Mouse (Mus musculus): ENCODE measurements at regions not wholly inside any gene's neighbourhood (a gene's known extent, or its start where the extent isn't known, plus 50 kb on each side); places are given as distances from the start of the nearest gene placed in this dataset.

DNA sequence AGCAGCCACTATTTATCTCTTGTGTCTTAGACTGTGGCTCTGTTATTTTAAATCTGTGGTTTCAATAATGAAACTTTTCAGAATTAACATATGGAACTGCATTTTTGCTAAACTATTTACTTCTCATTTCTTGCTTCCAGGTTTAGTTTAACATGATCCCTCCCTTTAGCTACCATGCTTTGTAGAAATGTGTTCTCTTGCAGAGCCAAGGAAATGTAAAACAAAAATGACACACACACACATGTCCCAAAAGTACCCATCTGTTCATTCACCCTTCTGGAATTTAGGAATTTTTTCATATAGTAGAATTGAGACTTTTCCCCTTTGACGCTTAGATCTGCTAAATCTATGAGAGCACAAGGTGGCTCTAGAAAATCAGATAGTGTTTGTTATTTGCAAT, 734.0 kb downstream of the Inhba start:
- DNase-seq (ENCODE audit: low spot score): no peak
- no peaks in the 10 kb centered on the region for H3K27me3 ChIP-seq (replicated peaks; ENCODE audit: control insufficient read depth, insufficient read depth, low read length)
- no peak overlapping the region for H3K27ac ChIP-seq (replicated peaks; ENCODE audit: low read depth, low read length)
- ATAC-seq (ENCODE audit: low read depth): no peak
- no peak overlapping the region for H3K4me2 ChIP-seq (ENCODE audit: low read depth, low read length)
- no peaks in the 10 kb centered on the region for H3K4me1 ChIP-seq (ENCODE audit: control insufficient read depth, insufficient read depth, low read length)
- WGBS: 73% methylated on average over 1 of the region's 1 CpGs
- no peaks in the 10 kb centered on the region for H3K9me3 ChIP-seq (ENCODE audit: control insufficient read depth, low read length)
- no peak overlapping the region for H3K9ac ChIP-seq (ENCODE audit: low read depth, low read length)
- no peak overlapping the region for H3K4me3 ChIP-seq (ENCODE audit: low read depth, low read length)
- H3K36me3 ChIP-seq (ENCODE audit: control insufficient read depth, insufficient read depth, low read length): no peaks in the 10 kb centered on the region

DNA sequence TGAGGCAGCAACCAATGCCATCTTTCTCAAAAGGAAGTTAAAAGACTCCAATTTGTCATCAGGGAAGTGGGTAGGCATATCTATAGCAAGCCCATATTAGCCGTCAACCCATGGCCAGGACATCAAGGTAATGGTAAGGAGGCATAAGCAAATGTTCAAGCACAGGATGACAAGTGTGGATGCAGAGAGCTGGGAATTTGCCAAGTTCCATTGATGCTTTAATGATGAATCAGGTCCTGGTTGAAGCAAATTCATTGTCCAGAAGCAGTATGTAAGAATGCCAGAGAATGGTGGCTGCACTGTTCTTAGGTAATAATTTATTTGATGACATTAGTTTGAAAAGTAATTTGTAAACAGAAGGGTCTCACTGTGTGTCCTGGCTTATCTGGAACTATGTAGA, 734.8 kb downstream of the Inhba start:
- H3K4me2 ChIP-seq (ENCODE audit: low read depth, low read length): no peak overlapping the region
- no peaks in the 10 kb centered on the region for H3K36me3 ChIP-seq (ENCODE audit: control insufficient read depth, insufficient read depth, low read length)
- H3K27ac ChIP-seq (replicated peaks; ENCODE audit: low read depth, low read length): no peak overlapping the region
- H3K9ac ChIP-seq (ENCODE audit: low read depth, low read length): no peak overlapping the region
- H3K4me3 ChIP-seq (ENCODE audit: low read depth, low read length): no peak overlapping the region
- H3K4me1 ChIP-seq (ENCODE audit: control insufficient read depth, insufficient read depth, low read length): no peaks in the 10 kb centered on the region
- 94% methylated on average over 1 of the region's 1 CpGs for WGBS
- no peaks in the 10 kb centered on the region for H3K9me3 ChIP-seq (ENCODE audit: control insufficient read depth, low read length)
- no peaks in the 10 kb centered on the region for H3K27me3 ChIP-seq (replicated peaks; ENCODE audit: control insufficient read depth, insufficient read depth, low read length)
- ATAC-seq (ENCODE audit: low read depth) (no peak), DNase-seq (ENCODE audit: low spot score) (no peak)

DNA sequence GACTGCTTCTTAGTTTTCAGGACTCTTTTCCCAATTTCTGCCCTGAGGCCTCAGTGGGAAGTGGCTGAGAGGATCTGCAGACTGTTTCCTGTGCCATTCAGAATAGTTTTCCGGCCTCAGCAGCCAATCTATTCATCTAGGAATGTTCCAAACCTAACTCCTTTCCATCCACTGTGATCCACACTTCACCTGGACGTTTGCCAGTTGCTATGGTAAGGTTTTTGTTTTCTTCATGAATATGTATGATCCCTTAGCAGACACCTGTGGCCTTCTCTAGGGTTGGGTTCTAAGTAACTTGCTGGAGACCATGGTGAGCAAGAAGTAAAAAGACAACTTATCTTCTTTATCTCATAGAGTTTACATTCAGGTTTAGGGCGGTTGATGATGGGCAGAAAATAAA, 744.6 kb downstream of the Inhba start:
- no peaks in the 10 kb centered on the region for H3K9me3 ChIP-seq (ENCODE audit: control insufficient read depth, low read length)
- 46% methylated on average over 3 of the region's 3 CpGs for WGBS
- no peaks in the 10 kb centered on the region for H3K36me3 ChIP-seq (ENCODE audit: control insufficient read depth, insufficient read depth, low read length)
- DNase-seq (ENCODE audit: low spot score): peak; percentile 46
- no peak overlapping the region for H3K27ac ChIP-seq (replicated peaks; ENCODE audit: low read depth, low read length)
- H3K27me3 ChIP-seq (replicated peaks; ENCODE audit: control insufficient read depth, insufficient read depth, low read length): no peaks in the 10 kb centered on the region
- H3K4me3 ChIP-seq (ENCODE audit: low read depth, low read length): no peak overlapping the region
- peaks cover 4% of the 10 kb centered on the region for H3K4me1 ChIP-seq (ENCODE audit: control insufficient read depth, insufficient read depth, low read length)
- no peak overlapping the region for H3K9ac ChIP-seq (ENCODE audit: low read depth, low read length)
- H3K4me2 ChIP-seq (ENCODE audit: low read depth, low read length): no peak overlapping the region
- no peak for ATAC-seq (ENCODE audit: low read depth)

DNA sequence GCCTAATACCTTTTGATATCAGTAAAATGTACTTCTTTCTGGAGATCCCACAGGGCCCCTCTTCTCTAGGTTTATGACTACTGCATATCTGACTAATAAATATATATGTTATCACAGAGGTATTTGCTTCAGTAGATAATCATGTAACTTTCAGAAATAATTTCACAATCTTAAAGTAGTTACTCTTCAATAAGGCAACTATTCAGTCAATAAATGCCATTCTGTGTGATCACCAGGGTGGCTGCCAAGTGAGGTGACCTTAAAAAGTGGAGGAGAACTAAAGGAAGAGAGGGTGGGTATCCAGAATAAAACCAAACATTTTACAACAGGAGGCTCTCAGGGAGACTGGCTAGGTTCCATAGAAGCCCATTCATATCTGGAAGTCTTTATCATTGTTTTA, 748.4 kb downstream of the Inhba start:
- no peak overlapping the region for H3K4me2 ChIP-seq (ENCODE audit: low read depth, low read length)
- no peak for ATAC-seq (ENCODE audit: low read depth)
- no peaks in the 10 kb centered on the region for H3K36me3 ChIP-seq (ENCODE audit: control insufficient read depth, insufficient read depth, low read length)
- H3K9ac ChIP-seq (ENCODE audit: low read depth, low read length): no peak overlapping the region
- H3K4me1 ChIP-seq (ENCODE audit: control insufficient read depth, insufficient read depth, low read length): peaks cover 7% of the 10 kb centered on the region
- H3K4me3 ChIP-seq (ENCODE audit: low read depth, low read length): no peak overlapping the region
- no peaks in the 10 kb centered on the region for H3K9me3 ChIP-seq (ENCODE audit: control insufficient read depth, low read length)
- no peak for DNase-seq (ENCODE audit: low spot score)
- H3K27me3 ChIP-seq (replicated peaks; ENCODE audit: control insufficient read depth, insufficient read depth, low read length): no peaks in the 10 kb centered on the region
- no peak overlapping the region for H3K27ac ChIP-seq (replicated peaks; ENCODE audit: low read depth, low read length)

DNA sequence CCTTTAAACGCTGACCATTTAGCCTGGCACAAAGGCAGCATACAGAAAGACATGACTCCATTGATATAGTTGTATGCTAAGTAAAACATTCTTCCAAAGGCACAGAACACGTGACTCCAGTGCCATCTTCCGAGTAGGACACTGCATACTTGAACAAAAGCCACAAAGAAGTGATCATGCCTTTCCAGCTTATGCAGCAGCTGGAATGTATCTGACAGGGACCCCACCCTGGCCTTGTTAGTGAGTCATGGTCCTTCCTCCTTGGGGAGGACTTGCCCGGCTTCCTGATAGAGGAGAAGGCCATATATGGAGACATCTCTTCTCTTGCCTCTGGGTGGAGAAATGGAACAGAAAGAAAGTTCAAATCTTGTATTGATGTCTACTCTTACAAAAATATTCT, 749.8 kb downstream of the Inhba start:
- no peak overlapping the region for H3K4me2 ChIP-seq (ENCODE audit: low read depth, low read length)
- DNase-seq (ENCODE audit: low spot score) (peak; percentile 29), ATAC-seq (ENCODE audit: low read depth) (no peak)
- no peaks in the 10 kb centered on the region for H3K36me3 ChIP-seq (ENCODE audit: control insufficient read depth, insufficient read depth, low read length)
- H3K27ac ChIP-seq (replicated peaks; ENCODE audit: low read depth, low read length): no peak overlapping the region
- H3K4me3 ChIP-seq (ENCODE audit: low read depth, low read length): no peak overlapping the region
- 73% methylated on average over 4 of the region's 4 CpGs for WGBS
- H3K4me1 ChIP-seq (ENCODE audit: control insufficient read depth, insufficient read depth, low read length): peaks cover 3% of the 10 kb centered on the region
- no peak overlapping the region for H3K9ac ChIP-seq (ENCODE audit: low read depth, low read length)
- no peaks in the 10 kb centered on the region for H3K9me3 ChIP-seq (ENCODE audit: control insufficient read depth, low read length)
- no peaks in the 10 kb centered on the region for H3K27me3 ChIP-seq (replicated peaks; ENCODE audit: control insufficient read depth, insufficient read depth, low read length)

DNA sequence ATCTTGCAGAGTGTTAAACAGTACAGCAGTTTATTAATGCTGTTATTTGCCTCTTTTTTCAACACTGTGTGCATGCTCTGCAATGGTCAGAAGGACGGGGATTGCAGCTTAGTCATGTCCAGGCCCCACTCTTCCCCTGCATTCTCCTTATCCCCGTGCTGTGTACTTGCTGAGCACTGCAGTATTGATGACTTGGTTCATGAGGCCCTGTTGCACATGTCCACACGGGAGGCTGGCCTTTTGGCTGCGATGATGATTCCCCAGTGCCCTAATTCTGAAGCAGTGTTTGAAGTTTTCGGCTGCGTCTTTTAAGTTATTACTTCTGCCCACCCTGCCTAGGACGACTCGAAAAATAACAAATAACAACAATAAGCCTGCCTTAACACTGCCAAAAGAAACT, 750.7 kb downstream of the Inhba start:
- H3K4me3 ChIP-seq (ENCODE audit: low read depth, low read length): no peak overlapping the region
- H3K4me1 ChIP-seq (ENCODE audit: control insufficient read depth, insufficient read depth, low read length): peaks cover 3% of the 10 kb centered on the region
- no peak overlapping the region for H3K4me2 ChIP-seq (ENCODE audit: low read depth, low read length)
- no peaks in the 10 kb centered on the region for H3K36me3 ChIP-seq (ENCODE audit: control insufficient read depth, insufficient read depth, low read length)
- no peak for DNase-seq (ENCODE audit: low spot score)
- H3K27ac ChIP-seq (replicated peaks; ENCODE audit: low read depth, low read length): no peak overlapping the region; the same call in 1 of the 2 replicates
- H3K9me3 ChIP-seq (ENCODE audit: control insufficient read depth, low read length): no peaks in the 10 kb centered on the region
- no peak overlapping the region for H3K9ac ChIP-seq (ENCODE audit: low read depth, low read length)
- WGBS: 63% methylated on average over 8 of the region's 8 CpGs
- no peaks in the 10 kb centered on the region for H3K27me3 ChIP-seq (replicated peaks; ENCODE audit: control insufficient read depth, insufficient read depth, low read length)
- peak; percentile 3; the same call in 1 of the 2 replicates for ATAC-seq (ENCODE audit: low read depth)

DNA sequence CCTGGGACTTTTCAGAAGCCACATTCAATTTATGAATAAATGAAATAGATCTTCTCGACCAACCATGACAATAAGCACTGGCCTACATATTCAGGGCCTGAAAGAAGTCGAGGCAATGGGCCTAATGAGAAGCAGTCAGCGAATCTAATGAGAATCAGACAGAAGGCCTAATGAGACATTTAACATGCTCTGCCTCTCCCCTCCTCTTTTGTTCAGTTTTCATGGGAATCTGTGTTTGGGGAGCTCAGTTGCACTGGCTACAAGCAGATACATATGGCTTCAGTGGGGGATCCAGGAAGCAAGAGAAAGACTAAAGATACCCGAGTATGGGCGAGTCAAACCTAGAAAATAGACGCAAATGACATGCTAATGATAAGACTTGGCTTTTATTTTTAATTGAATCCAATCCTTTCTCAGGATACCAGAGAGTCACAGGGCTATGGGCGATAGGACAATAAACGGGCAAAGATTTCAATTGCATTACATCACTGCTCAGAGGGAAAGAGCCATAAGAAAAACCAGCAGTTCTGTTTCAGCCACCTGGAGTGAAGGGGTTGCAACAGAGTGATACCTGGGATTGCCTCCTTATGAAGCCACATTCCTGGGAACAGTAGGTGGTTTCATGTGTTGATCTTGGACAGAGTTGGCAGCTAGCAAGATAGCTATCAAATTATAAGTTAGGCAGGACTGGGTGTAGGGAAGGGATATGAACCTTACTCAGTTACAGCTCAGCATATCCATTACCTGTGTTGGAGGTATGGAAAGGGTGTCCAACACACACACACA, 751.3 kb downstream of the Inhba start:
- ATAC-seq (ENCODE audit: low read depth) (peak; percentile 64), DNase-seq (ENCODE audit: low spot score) (peak; percentile 73)
- Histone ChIP-seq H3K4me3 (ENCODE audit: low read depth, low read length) (no peak overlapping the region), H3K4me2 (ENCODE audit: low read depth, low read length) (no peak overlapping the region), H3K9ac (ENCODE audit: low read depth, low read length) (no peak overlapping the region), H3K27ac (replicated peaks; ENCODE audit: low read depth, low read length) (no peak overlapping the region; the same call in 1 of the 2 replicates), H3K27me3 (replicated peaks; ENCODE audit: control insufficient read depth, insufficient read depth, low read length) (no peaks in the 10 kb centered on the region), H3K9me3 (ENCODE audit: control insufficient read depth, low read length) (no peaks in the 10 kb centered on the region), H3K4me1 (ENCODE audit: control insufficient read depth, insufficient read depth, low read length) (peaks cover 3% of the 10 kb centered on the region), H3K36me3 (ENCODE audit: control insufficient read depth, insufficient read depth, low read length) (no peaks in the 10 kb centered on the region)
- 54% methylated on average over 8 of the region's 8 CpGs for WGBS

DNA sequence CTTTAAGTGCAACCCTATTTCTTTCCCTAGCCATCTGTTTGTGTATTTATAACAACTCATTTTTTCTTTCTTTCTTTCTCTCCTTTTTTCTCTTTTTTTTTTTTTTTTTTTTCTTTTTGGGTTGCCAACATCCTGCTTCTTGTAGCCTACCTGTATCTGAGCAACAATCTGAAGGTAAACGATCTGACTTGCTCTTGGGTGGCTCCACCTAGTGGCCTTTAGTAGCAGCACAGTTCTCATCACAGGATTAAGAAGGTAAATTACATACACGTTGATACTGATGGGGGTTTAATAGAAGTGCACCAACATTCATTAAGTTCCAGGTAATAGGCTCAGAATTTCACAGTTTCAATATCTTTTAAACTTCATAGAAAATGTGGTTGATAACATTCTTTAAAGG, 752.1 kb downstream of the Inhba start:
- peak; percentile 61 for DNase-seq (ENCODE audit: low spot score)
- no peak for ATAC-seq (ENCODE audit: low read depth)
- H3K4me2 ChIP-seq (ENCODE audit: low read depth, low read length): no peak overlapping the region
- 9% methylated on average over 2 of the region's 2 CpGs for WGBS
- H3K36me3 ChIP-seq (ENCODE audit: control insufficient read depth, insufficient read depth, low read length): no peaks in the 10 kb centered on the region
- H3K4me3 ChIP-seq (ENCODE audit: low read depth, low read length): no peak overlapping the region
- no peaks in the 10 kb centered on the region for H3K27me3 ChIP-seq (replicated peaks; ENCODE audit: control insufficient read depth, insufficient read depth, low read length)
- H3K9ac ChIP-seq (ENCODE audit: low read depth, low read length): no peak overlapping the region
- peaks cover 3% of the 10 kb centered on the region for H3K4me1 ChIP-seq (ENCODE audit: control insufficient read depth, insufficient read depth, low read length)
- H3K27ac ChIP-seq (replicated peaks; ENCODE audit: low read depth, low read length): no peak overlapping the region
- no peaks in the 10 kb centered on the region for H3K9me3 ChIP-seq (ENCODE audit: control insufficient read depth, low read length)

DNA sequence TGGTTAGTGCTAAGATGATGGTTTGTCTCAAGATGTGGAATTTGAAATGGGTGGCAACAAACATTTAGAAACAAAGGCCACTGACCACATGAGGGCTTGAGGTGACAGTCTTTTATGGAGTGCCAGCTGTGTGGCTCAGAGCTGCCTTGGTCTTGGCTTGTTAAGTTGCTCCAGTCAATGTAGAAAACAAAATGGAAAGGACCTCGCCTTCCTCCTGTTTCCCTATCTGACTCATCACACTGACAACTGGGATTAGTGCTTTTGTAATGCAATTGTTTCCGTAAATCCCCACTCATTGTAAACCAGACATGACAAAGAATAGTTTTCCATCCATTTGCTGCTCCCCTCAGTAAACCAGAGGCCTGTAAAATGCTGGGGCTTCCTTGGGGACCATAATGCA, 757.8 kb downstream of the Inhba start:
- Histone ChIP-seq H3K9me3 (ENCODE audit: control insufficient read depth, low read length) (no peaks in the 10 kb centered on the region), H3K9ac (ENCODE audit: low read depth, low read length) (no peak overlapping the region), H3K4me1 (ENCODE audit: control insufficient read depth, insufficient read depth, low read length) (peaks cover 10% of the 10 kb centered on the region), H3K4me2 (ENCODE audit: low read depth, low read length) (no peak overlapping the region), H3K4me3 (ENCODE audit: low read depth, low read length) (no peak overlapping the region), H3K27ac (replicated peaks; ENCODE audit: low read depth, low read length) (no peak overlapping the region), H3K36me3 (ENCODE audit: control insufficient read depth, insufficient read depth, low read length) (no peaks in the 10 kb centered on the region), H3K27me3 (replicated peaks; ENCODE audit: control insufficient read depth, insufficient read depth, low read length) (no peaks in the 10 kb centered on the region)
- ATAC-seq (ENCODE audit: low read depth) (no peak), DNase-seq (ENCODE audit: low spot score) (peak; percentile 19)
- 42% methylated on average over 2 of the region's 2 CpGs for WGBS

Data from embryonic facial prominence, embryonic 14.5 days (tissue).